Mouse (Mus musculus) hindbrain, embryonic 16.5 days (tissue): ENCODE data around the gene Tmem239. TPM values are rescaled to one million over a fixed set of nuclear protein-coding genes. Genes with fewer than 3 reads are reported as not detected.

Source experiments
- ATAC-seq: fragments of 200-750 bp; cut with Nextera tagmentation; 2 replicates; pipeline ENCODE4 v1.8.0; 2017; ENCODE audit warnings: moderate TSS enrichment, moderate library complexity
- H3K27ac ChIP-seq: fragments of 300-500 bp; sonication (generic); 2 replicates; pipeline ENCODE4 v1.5.1; 2014; ENCODE audit warnings: low read depth, mild to moderate bottlenecking, control low read depth, low read length, moderate library complexity
- H3K27me3 ChIP-seq: fragments of 300-500 bp; sonication (generic); replicated peaks from 2 replicates; pipeline ENCODE4 v1.6.1; 2014; ENCODE audit warnings: low read length; ENCODE audit not compliant: control insufficient read depth, insufficient read depth
- H3K36me3 ChIP-seq: fragments of 300-500 bp; sonication (generic); 2 replicates; pipeline ENCODE4 v1.6.1; 2014; ENCODE audit warnings: mild to moderate bottlenecking, low read length, moderate library complexity, mixed read lengths; ENCODE audit not compliant: control insufficient read depth, insufficient read depth
- H3K4me1 ChIP-seq: fragments of 300-500 bp; sonication (generic); 2 replicates; pipeline ENCODE4 v1.6.1; 2014; ENCODE audit warnings: low read depth, low read length; ENCODE audit not compliant: control insufficient read depth, insufficient read depth
- H3K4me2 ChIP-seq: fragments of 300-500 bp; sonication (generic); 2 replicates; pipeline ENCODE4 v1.6.1; 2014; ENCODE audit warnings: mild to moderate bottlenecking, low read length, control low read depth, moderate library complexity
- H3K4me3 ChIP-seq: fragments of 300-500 bp; sonication (generic); 2 replicates; pipeline ENCODE4 v1.5.1; 2014; ENCODE audit warnings: mild to moderate bottlenecking, low read length, control low read depth, moderate library complexity
- H3K9ac ChIP-seq: fragments of 300-500 bp; sonication (generic); 2 replicates; pipeline ENCODE4 v1.6.1; 2014; ENCODE audit warnings: low read depth, mild to moderate bottlenecking, control low read depth, low read length, moderate library complexity
- H3K9me3 ChIP-seq: fragments of 300-500 bp; sonication (generic); 2 replicates; pipeline ENCODE4 v1.6.1; 2014; ENCODE audit warnings: mild to moderate bottlenecking, low read length, moderate library complexity; ENCODE audit not compliant: control insufficient read depth
- WGBS: fragments of 180-500 bp; shearing (Covaris S2); extraction: QIAGEN DNeasy Blood & Tissue Kit; methylation state at CpG from one replicate; pipeline ENCODE4 v1.1.7; 2014; 5-methylcytosine and 5-hydroxymethylcytosine counted together
- polyA plus RNA-seq: library from polyadenylated mRNA; unstranded; fragments of >200 nt; fragmentation: Nextera tagmentation; extraction: Ambion mirVana; gene quantifications from 2 replicates; pipeline ENCODE4 v1.2.1, GENCODE M21; 2015

The Tmem239 gene
- polyA plus RNA-seq, 1 experiment from 2014 or later, result 0.28 TPM

- Histone ChIP-seq H3K9me3 (no peaks in the 10 kb centered on the region), H3K27me3 (no peaks in the 10 kb centered on the region), H3K27ac (no peak overlapping the region), H3K4me2 (no peak overlapping the region), H3K4me1 (no peaks in the 10 kb centered on the region), H3K36me3 (no peaks in the 10 kb centered on the region), H3K9ac (no peak overlapping the region), H3K4me3 (no peak overlapping the region)
- WGBS, result 64% methylated on average over 6 of the region's 6 CpGs
- no peak for ATAC-seq
These were observed 22.4 kb upstream of the Tmem239 start for GRCm38 (mm10) chr2:130383895-130384294.

- H3K4me1 ChIP-seq, result no peaks in the 10 kb centered on the region
- WGBS, result 64% methylated on average over 1 of the region's 1 CpGs
- H3K4me2 ChIP-seq, result no peak overlapping the region
- H3K4me3 ChIP-seq, result no peak overlapping the region
- ATAC-seq, result no peak
- no peak overlapping the region for H3K27ac ChIP-seq
- no peaks in the 10 kb centered on the region for H3K9me3 ChIP-seq
- H3K9ac ChIP-seq, result no peak overlapping the region
- H3K36me3 ChIP-seq, result no peaks in the 10 kb centered on the region
- H3K27me3 ChIP-seq, result no peaks in the 10 kb centered on the region
These were observed 20.1 kb upstream of the Tmem239 start for GRCm38 (mm10) chr2:130386212-130386611.

- no peaks in the 10 kb centered on the region for H3K9me3 ChIP-seq
- 71% methylated on average over 2 of the region's 2 CpGs for WGBS
These were observed 17.5 kb upstream of the Tmem239 start for GRCm38 (mm10) chr2:130388796-130389195.

GRCm38 (mm10) chr2:130390993-130391625 lies 15.2 kb upstream of the Tmem239 start:
- Histone ChIP-seq H3K36me3 (no peaks in the 10 kb centered on the region), H3K4me3 (no peak overlapping the region), H3K9me3 (no peaks in the 10 kb centered on the region), H3K27ac (no peak overlapping the region), H3K4me1 (no peaks in the 10 kb centered on the region), H3K9ac (no peak overlapping the region), H3K4me2 (no peak overlapping the region), H3K27me3 (no peaks in the 10 kb centered on the region)
- WGBS, result 89% methylated on average over 11 of the region's 11 CpGs
- ATAC-seq, result no peak

More at GRCm38 (mm10) chr2:130388796-130389195, 17.5 kb upstream of the Tmem239 start:
- Histone ChIP-seq H3K9ac (no peak overlapping the region), H3K36me3 (no peaks in the 10 kb centered on the region), H3K27ac (no peak overlapping the region), H3K4me3 (no peak overlapping the region), H3K4me1 (no peaks in the 10 kb centered on the region), H3K27me3 (no peaks in the 10 kb centered on the region), H3K4me2 (no peak overlapping the region)
- ATAC-seq, result no peak

- WGBS, result 87% methylated on average over 3 of the region's 3 CpGs
- Histone ChIP-seq H3K27me3 (no peaks in the 10 kb centered on the region), H3K4me2 (no peak overlapping the region), H3K27ac (no peak overlapping the region), H3K36me3 (no peaks in the 10 kb centered on the region), H3K4me3 (no peak overlapping the region), H3K4me1 (peaks cover 12% of the 10 kb centered on the region), H3K9me3 (no peaks in the 10 kb centered on the region), H3K9ac (no peak overlapping the region)
- ATAC-seq, result no peak
These were observed 13.4 kb upstream of the Tmem239 start for GRCm38 (mm10) chr2:130392836-130393235.

- ATAC-seq, result no peak
- Histone ChIP-seq H3K4me3 (no peak overlapping the region), H3K4me2 (no peak overlapping the region), H3K9ac (no peak overlapping the region), H3K27me3 (peaks cover 8% of the 10 kb centered on the region), H3K9me3 (no peaks in the 10 kb centered on the region), H3K4me1 (peaks cover 14% of the 10 kb centered on the region), H3K27ac (no peak overlapping the region), H3K36me3 (no peaks in the 10 kb centered on the region)
- WGBS, result 95% methylated on average over 10 of the region's 11 CpGs
These were observed 10.6 kb upstream of the Tmem239 start for GRCm38 (mm10) chr2:130395696-130396095.

GRCm38 (mm10) chr2:130397186-130397985 lies 8.9 kb upstream of the Tmem239 start, which contains the start of gene Cpxm1:
Gene Cpxm1 (minus strand): TSS chr2:130397574.
- peak; percentile 85 for ATAC-seq
- Histone ChIP-seq H3K9ac (peak within 1 kb of the TSS; percentile 80), H3K9me3 (no peaks in the 10 kb centered on the region), H3K27ac (0 out of 2 replicates have a peak within 1 kb of the TSS, but pooled peaks have one; percentile 44), H3K4me1 (peaks cover 14% of the 10 kb centered on the region), H3K4me2 (peak within 1 kb of the TSS; percentile 99), H3K4me3 (peak within 1 kb of the TSS; percentile 58), H3K27me3 (peaks cover 8% of the 10 kb centered on the region), H3K36me3 (no peaks in the 10 kb centered on the region)
- WGBS, result 2% methylated on average over 37 of the region's 53 CpGs

GRCm38 (mm10) chr2:130398091-130398490 lies 8.2 kb upstream of the Tmem239 start:
- ATAC-seq, result no peak
- H3K4me2 ChIP-seq, result peak overlapping the region; percentile 99
- peaks cover 8% of the 10 kb centered on the region for H3K27me3 ChIP-seq
- peak overlapping the region; percentile 58 for H3K4me3 ChIP-seq
- H3K9ac ChIP-seq, result peak overlapping the region; percentile 27; the same call in 1 of the 2 replicates
- peaks cover 14% of the 10 kb centered on the region for H3K4me1 ChIP-seq
- H3K27ac ChIP-seq, result no peak overlapping the region
- 13% methylated on average over 14 of the region's 14 CpGs for WGBS
- no peaks in the 10 kb centered on the region for H3K36me3 ChIP-seq
- H3K9me3 ChIP-seq, result no peaks in the 10 kb centered on the region

GRCm38 (mm10) chr2:130400046-130400445 lies 6.2 kb upstream of the Tmem239 start:
- Histone ChIP-seq H3K9me3 (no peaks in the 10 kb centered on the region), H3K4me3 (no peak overlapping the region), H3K4me2 (no peak overlapping the region), H3K4me1 (peaks cover 14% of the 10 kb centered on the region), H3K36me3 (no peaks in the 10 kb centered on the region), H3K27ac (no peak overlapping the region), H3K27me3 (peaks cover 8% of the 10 kb centered on the region), H3K9ac (no peak overlapping the region)
- 93% methylated on average over 1 of the region's 1 CpGs for WGBS
- ATAC-seq, result no peak
